Mouse (Mus musculus) cerebellum, adult 9-10 months (tissue): ENCODE results near the gene 1700020N01Rik.

Experiments used
- DNase-seq: peaks from one replicate; pipeline ENCODE4 v3.0.0; 2022

Gene 1700020N01Rik

GRCm38 (mm10) chr10:21605011-21605571 lies 12.1 kb downstream of the 1700020N01Rik start:
- DNase-seq: no peak

GRCm38 (mm10) chr10:21605601-21606000 lies 12.7 kb downstream of the 1700020N01Rik start:
- no peak for DNase-seq

- DNase-seq: no peak
Measured at GRCm38 (mm10) chr10:21606931-21607330, 14.0 kb downstream of the 1700020N01Rik start.

GRCm38 (mm10) chr10:21609583-21609982 lies 16.6 kb downstream of the 1700020N01Rik start:
- DNase-seq: no peak

GRCm38 (mm10) chr10:21613021-21613860 lies 20.3 kb downstream of the 1700020N01Rik start:
- DNase-seq: no peak

GRCm38 (mm10) chr10:21614520-21614919 lies 21.6 kb downstream of the 1700020N01Rik start:
- DNase-seq: no peak

- no peak for DNase-seq
Measured at GRCm38 (mm10) chr10:21618745-21619508, 26.0 kb downstream of the 1700020N01Rik start.

- no peak for DNase-seq
Measured at GRCm38 (mm10) chr10:21622065-21622464, 29.1 kb downstream of the 1700020N01Rik start.

- DNase-seq: no peak
Measured at GRCm38 (mm10) chr10:21628555-21628954, 35.6 kb downstream of the 1700020N01Rik start.

GRCm38 (mm10) chr10:21629031-21629740 lies 36.2 kb downstream of the 1700020N01Rik start:
- DNase-seq: no peak

- no peak for DNase-seq
Measured at GRCm38 (mm10) chr10:21631481-21631880, 38.5 kb downstream of the 1700020N01Rik start.

GRCm38 (mm10) chr10:21632687-21633086 lies 39.7 kb downstream of the 1700020N01Rik start:
- no peak for DNase-seq

GRCm38 (mm10) chr10:21635988-21636710 lies 43.2 kb downstream of the 1700020N01Rik start:
- DNase-seq: no peak

GRCm38 (mm10) chr10:21636711-21637081 lies 43.8 kb downstream of the 1700020N01Rik start:
- peak; percentile 22 for DNase-seq

GRCm38 (mm10) chr10:21651388-21651787 lies 58.4 kb downstream of the 1700020N01Rik start:
- no peak for DNase-seq

- DNase-seq: peak; percentile 7
Measured at GRCm38 (mm10) chr10:21652426-21653345, 59.7 kb downstream of the 1700020N01Rik start.

- DNase-seq: no peak
Measured at GRCm38 (mm10) chr10:21653469-21653868, 60.5 kb downstream of the 1700020N01Rik start.

- DNase-seq: no peak
Measured at GRCm38 (mm10) chr10:21659576-21660246, 66.8 kb downstream of the 1700020N01Rik start.

GRCm38 (mm10) chr10:21668976-21669375 lies 76.0 kb downstream of the 1700020N01Rik start:
- DNase-seq: no peak

GRCm38 (mm10) chr10:21669750-21670161 lies 76.8 kb downstream of the 1700020N01Rik start:
- DNase-seq: no peak
